Mouse (Mus musculus) large intestine, adult 2 months (tissue): ENCODE data around the gene Fam189b. TPM values are rescaled to one million over a fixed set of nuclear protein-coding genes. Genes with fewer than 3 reads are reported as not detected.
A peak's percentile ranks its signal among the peaks of the same experiment; 100 is the strongest.

Experiments
- DNase-seq: peaks from one replicate; pipeline ENCODE4 v3.0.0-alpha.2; 2012; ENCODE audit warnings: low read depth, low spot score
- WGBS: fragments of 180-500 bp; shearing (Covaris S2); methylation state at CpG from one replicate; pipeline ENCODE4 v1.1.7; 2018; 5-methylcytosine and 5-hydroxymethylcytosine counted together
- polyA plus RNA-seq: library from polyadenylated mRNA; depleted of rRNA; stranded (reverse); fragments of >200 nt; gene quantifications from 2 replicates; pipeline ENCODE4 v1.2.3, GENCODE M21; 2012

Fam189b gene
- polyA plus RNA-seq, 1 experiment = 23.0 TPM

- DNase-seq = peak; percentile 57
- WGBS = under 1% methylated on average over 78 of the region's 79 CpGs
These were observed 18.3 kb upstream of the Fam189b start, which contains the start of gene Clk2 for GRCm38 (mm10) chr3:89164506-89165267. Clk2 (plus strand) TSS chr3:89164795.

- no peak for DNase-seq
- 6% methylated on average over 12 of the region's 12 CpGs for WGBS
These were observed 17.6 kb upstream of the Fam189b start for GRCm38 (mm10) chr3:89165268-89165870.

GRCm38 (mm10) chr3:89166945-89167344, 16.0 kb upstream of the Fam189b start:
- DNase-seq = no peak
- WGBS = 92% methylated on average over 19 of the region's 19 CpGs

GRCm38 (mm10) chr3:89174844-89175243, 8.1 kb upstream of the Fam189b start:
- no peak for DNase-seq
- 91% methylated on average over 11 of the region's 11 CpGs for WGBS

- 86% methylated on average over 10 of the region's 10 CpGs for whole genome bisulfite sequencing
- DNase-seq = no peak
These were observed 7.4 kb upstream of the Fam189b start for GRCm38 (mm10) chr3:89175544-89175943.

- WGBS = 81% methylated on average over 7 of the region's 7 CpGs
- DNase-seq = no peak
These were observed 6.5 kb upstream of the Fam189b start for GRCm38 (mm10) chr3:89176421-89176820.

- WGBS = under 1% methylated on average over 43 of the region's 43 CpGs
- DNase-seq = peak; percentile 92
These were observed 5.5 kb upstream of the Fam189b start, which contains the start of gene Scamp3 for GRCm38 (mm10) chr3:89177242-89178106. Scamp3 (plus strand) TSS chr3:89177473.

- 2% methylated on average over 6 of the region's 6 CpGs for WGBS
- DNase-seq = no peak
These were observed 4.9 kb upstream of the Fam189b start for GRCm38 (mm10) chr3:89178107-89178385.

GRCm38 (mm10) chr3:89179056-89179455, 3.9 kb upstream of the Fam189b start:
- 92% methylated on average over 11 of the region's 11 CpGs for WGBS
- DNase-seq = no peak

- 93% methylated on average over 27 of the region's 27 CpGs for WGBS
These were observed 1.0 kb upstream of the Fam189b start for GRCm38 (mm10) chr3:89181749-89182500.

GRCm38 (mm10) chr3:89182531-89183057, 349 bp upstream of the Fam189b start:
- 40% methylated on average over 7 of the region's 7 CpGs for WGBS
- DNase-seq = no peak

More at GRCm38 (mm10) chr3:89181749-89182500, 1.0 kb upstream of the Fam189b start:
- no peak for DNase-seq

- no peak for DNase-seq
- 76% methylated on average over 6 of the region's 6 CpGs for WGBS
These were observed 994 bp downstream of the Fam189b start for GRCm38 (mm10) chr3:89183959-89184315.

- DNase-seq = no peak
- 72% methylated on average over 23 of the region's 23 CpGs for WGBS
These were observed 4.3 kb downstream of the Fam189b start for GRCm38 (mm10) chr3:89187197-89187596.

GRCm38 (mm10) chr3:89187690-89188477, 4.9 kb downstream of the Fam189b start:
- 88% methylated on average over 18 of the region's 18 CpGs for WGBS
- DNase-seq = no peak

GRCm38 (mm10) chr3:89188478-89188875, 5.5 kb downstream of the Fam189b start:
- 75% methylated on average over 12 of the region's 12 CpGs for WGBS
- DNase-seq = no peak

GRCm38 (mm10) chr3:89190436-89190835, 7.5 kb downstream of the Fam189b start:
- 73% methylated on average over 8 of the region's 8 CpGs for WGBS
- DNase-seq = no peak

- WGBS = 53% methylated on average over 1 of the region's 1 CpGs
- DNase-seq = no peak
These were observed 10.4 kb downstream of the Fam189b start for GRCm38 (mm10) chr3:89193351-89193750.

GRCm38 (mm10) chr3:89193853-89194252, 10.9 kb downstream of the Fam189b start:
- WGBS = 90% methylated on average over 2 of the region's 2 CpGs
- DNase-seq = no peak
